Mouse (Mus musculus) lung, postnatal 4 days (tissue): Measurements from ENCODE around the gene Dlk2.

Source experiments
- DNase-seq, 2 experiments: peaks; one replicate each; pipeline ENCODE4 v3.0.0; 2021

Dlk2 gene

GRCm38 (mm10) chr17:46273803-46274236, 23.4 kb upstream of the Dlk2 start:
- DNase-seq = no peak

- no peak for DNase-seq
Observed at GRCm38 (mm10) chr17:46274465-46274864, 22.8 kb upstream of the Dlk2 start.

- DNase-seq = no peak
Observed at GRCm38 (mm10) chr17:46275034-46275433, 22.2 kb upstream of the Dlk2 start.

- DNase-seq = no peak
Observed at GRCm38 (mm10) chr17:46275506-46275905, 21.7 kb upstream of the Dlk2 start.

- DNase-seq = no peak
Observed at GRCm38 (mm10) chr17:46277586-46277985, 19.6 kb upstream of the Dlk2 start.

- no peak for DNase-seq
Observed at GRCm38 (mm10) chr17:46278011-46278765, 19.0 kb upstream of the Dlk2 start.

GRCm38 (mm10) chr17:46282483-46283123, 14.6 kb upstream of the Dlk2 start, which contains the start of gene Tjap1:
Gene Tjap1 (minus strand): TSS chr17:46283026.
- peak; percentile 90 to 91 for DNase-seq

- DNase-seq = no peak
Observed at GRCm38 (mm10) chr17:46283140-46283539, 14.1 kb upstream of the Dlk2 start.

GRCm38 (mm10) chr17:46283911-46284310, 13.3 kb upstream of the Dlk2 start:
- no peak for DNase-seq

- DNase-seq = no peak
Observed at GRCm38 (mm10) chr17:46284653-46285052, 12.6 kb upstream of the Dlk2 start.

- no peak for DNase-seq
Observed at GRCm38 (mm10) chr17:46285407-46285806, 11.8 kb upstream of the Dlk2 start.

- DNase-seq = peak; percentile 70 to 84
Observed at GRCm38 (mm10) chr17:46287678-46288095, 9.5 kb upstream of the Dlk2 start.

- no peak for DNase-seq
Observed at GRCm38 (mm10) chr17:46296601-46297000, 620 bp upstream of the Dlk2 start.

GRCm38 (mm10) chr17:46297028-46297363, 225 bp upstream of the Dlk2 start:
- DNase-seq = no peak

- DNase-seq = peak; percentile 85 to 89
Observed at GRCm38 (mm10) chr17:46298220-46298913, 1.1 kb downstream of the Dlk2 start.

- DNase-seq = peak; percentile 22 to 51
Observed at GRCm38 (mm10) chr17:46301892-46302291, 4.7 kb downstream of the Dlk2 start.

GRCm38 (mm10) chr17:46304184-46304583, 7.0 kb downstream of the Dlk2 start:
- no peak for DNase-seq

GRCm38 (mm10) chr17:46306956-46307355, 9.7 kb downstream of the Dlk2 start:
- no peak for DNase-seq

- no peak for DNase-seq
Observed at GRCm38 (mm10) chr17:46309835-46310234, 12.6 kb downstream of the Dlk2 start.

- DNase-seq = no peak
Observed at GRCm38 (mm10) chr17:46310515-46310914, 13.3 kb downstream of the Dlk2 start.

- no peak for DNase-seq
Observed at GRCm38 (mm10) chr17:46313135-46313715, 16.0 kb downstream of the Dlk2 start.

GRCm38 (mm10) chr17:46315813-46316212, 18.6 kb downstream of the Dlk2 start:
- no peak for DNase-seq

- no peak for DNase-seq
Observed at GRCm38 (mm10) chr17:46320492-46320891, 23.3 kb downstream of the Dlk2 start.
